Mouse (Mus musculus): ENCODE data around the gene Sema3d.

Gene Sema3d

GRCm38 (mm10) chr5:12383133-12383959 is at the start of gene Sema3d:
Gene Sema3d, plus strand, starts transcription at chr5:12383385.
- DNase-seq = peak; percentile 28

GRCm38 (mm10) chr5:12377261-12377660 is 5.9 kb upstream of the Sema3d start:
- no peak for DNase-seq

GRCm38 (mm10) chr5:12378900-12379299 is 4.3 kb upstream of the Sema3d start:
- no peak for DNase-seq

- DNase-seq = no peak
Observed at GRCm38 (mm10) chr5:12382010-12382409, 1.2 kb upstream of the Sema3d start.

- DNase-seq = no peak
Observed at GRCm38 (mm10) chr5:12383960-12384285, 738 bp downstream of the Sema3d start.

GRCm38 (mm10) chr5:12392667-12393066 is 9.5 kb downstream of the Sema3d start:
- DNase-seq = no peak

GRCm38 (mm10) chr5:12399271-12399670 is 16.1 kb downstream of the Sema3d start:
- no peak for DNase-seq

- DNase-seq = no peak
Observed at GRCm38 (mm10) chr5:12404229-12404628, 21.0 kb downstream of the Sema3d start.

- no peak for DNase-seq
Observed at GRCm38 (mm10) chr5:12412595-12412994, 29.4 kb downstream of the Sema3d start.

GRCm38 (mm10) chr5:12423264-12423663 is 40.1 kb downstream of the Sema3d start:
- DNase-seq = no peak

- DNase-seq = no peak
Observed at GRCm38 (mm10) chr5:12441737-12442136, 58.6 kb downstream of the Sema3d start.

- no peak for DNase-seq
Observed at GRCm38 (mm10) chr5:12442176-12443105, 59.3 kb downstream of the Sema3d start.

- no peak for DNase-seq
Observed at GRCm38 (mm10) chr5:12451089-12451488, 67.9 kb downstream of the Sema3d start.

GRCm38 (mm10) chr5:12454946-12455345 is 71.8 kb downstream of the Sema3d start:
- no peak for DNase-seq

GRCm38 (mm10) chr5:12457509-12457908 is 74.3 kb downstream of the Sema3d start:
- DNase-seq = no peak

GRCm38 (mm10) chr5:12467568-12468336 is 84.6 kb downstream of the Sema3d start:
- no peak for DNase-seq

- no peak for DNase-seq
Observed at GRCm38 (mm10) chr5:12474904-12475638, 91.9 kb downstream of the Sema3d start.

- no peak for DNase-seq
Observed at GRCm38 (mm10) chr5:12475639-12475916, 92.4 kb downstream of the Sema3d start.

- no peak for DNase-seq
Observed at GRCm38 (mm10) chr5:12487926-12488325, 104.7 kb downstream of the Sema3d start.

GRCm38 (mm10) chr5:12491704-12492103 is 108.5 kb downstream of the Sema3d start:
- no peak for DNase-seq

- no peak for DNase-seq
Observed at GRCm38 (mm10) chr5:12498227-12498928, 115.2 kb downstream of the Sema3d start.

- DNase-seq = no peak
Observed at GRCm38 (mm10) chr5:12499037-12499436, 115.9 kb downstream of the Sema3d start.
